ENCODE assay signal across 8 mouse cellular contexts in genomic region chr14:54360577-54361340, GRCm38 (mm10). TPM values are rescaled to one million over a fixed set of nuclear protein-coding genes. Genes with fewer than 3 reads are reported as not detected.
DNase-seq lines count a peak whose midpoint lies in the region; ATAC-seq and TF ChIP-seq lines count a peak whose summit lies in the region.

Oxa1l (plus strand) TSS chr14:54360834.

- no peaks in the 10 kb centered on the region for H3K27me3 ChIP-seq in forebrain, embryonic 15.5 days

- ATAC-seq in forebrain, embryonic 15.5 days (replicated peaks): peak; percentile 95
- ATAC-seq in neutrophil, adult 5-6 weeks (ENCODE audit: extremely low read depth, insufficient number of reproducible peaks, low FRiP score, poor library complexity, severe bottlenecking): peak; percentile 96

- H3K4me1 ChIP-seq in forebrain, embryonic 15.5 days: peaks cover 20% of the 10 kb centered on the region
- no peaks in the 10 kb centered on the region; the same call in 1 of the 2 replicates for H3K4me1 ChIP-seq in lung, adult 2 months (ENCODE audit: control insufficient read depth, insufficient read depth, low read length)

- TF ChIP-seq CTCF in lung, adult 2 months (IDR thresholded peaks at IDR 0.05; ENCODE audit: insufficient read depth, low read length): no peak

- H3K9ac ChIP-seq in forebrain, embryonic 15.5 days (replicated peaks): peak within 1 kb of the TSS; percentile 85

- WGBS in forebrain, embryonic 15.5 days: under 1% methylated on average over 48 of the region's 48 CpGs
- WGBS in lung, adult 2 months: under 1% methylated on average over 48 of the region's 48 CpGs

- H3K9me3 ChIP-seq in forebrain, embryonic 15.5 days: no peaks in the 10 kb centered on the region

- TF ChIP-seq POLR2A in lung, adult 2 months (IDR thresholded peaks at IDR 0.05; ENCODE audit: borderline replicate concordance, extremely low read depth, low read depth, low read length): peak; percentile 90; the same call in 1 of the 2 replicates

- peak within 1 kb of the TSS; percentile 76 for H3K4me3 ChIP-seq in forebrain, embryonic 15.5 days
- peak within 1 kb of the TSS; percentile 96 for H3K4me3 ChIP-seq in lung, adult 2 months (replicated peaks; ENCODE audit: extremely low read depth, low read depth, low read length)

- H3K36me3 ChIP-seq in forebrain, embryonic 15.5 days: peaks cover 20% of the 10 kb centered on the region

- peak; percentile 97 for DNase-seq in ES-CJ7 (ENCODE audit: low read depth, low spot score)
- peak; percentile 95 for DNase-seq in cerebellum, adult 11 months
- DNase-seq in heart, postnatal 25 days (ENCODE audit: low spot score): peak; percentile 86
- DNase-seq in layer of hippocampus, adult 18-20 months (ENCODE audit: low spot score in 2 of 2): peak; percentile 93 to 97
- peak; percentile 98 for DNase-seq in lung, adult 2 months
- DNase-seq in thymus, adult 18-20 months: peak; percentile 89 to 94

- intact Hi-C loops in heart, postnatal 25 days (cut with DNase I): loop anchor here (5.0 kb wide), 2 partner anchors 103 to 133 kb away; no protein-coding TSS in a partner anchor

- peak within 1 kb of the TSS; percentile 55 for H3K4me2 ChIP-seq in forebrain, embryonic 15.5 days (replicated peaks)

- H3K27ac ChIP-seq in forebrain, embryonic 15.5 days (replicated peaks): peak within 1 kb of the TSS; percentile 69

RNA-seq across cellular contexts. Expression of gene Oxa1l, which starts in this region (rescaled TPM):
- polyA plus RNA-seq in forebrain, embryonic 15.5 days (2015; fragmentation: Nextera tagmentation; extraction: Ambion mirVana): 47.9 and 48.1 TPM in 2 replicates
- 100 to 1,000 TPM; 103 to 111 TPM for total RNA-seq in heart, postnatal 25 days (2021)
- 10 to 100 TPM; 51.9 to 53.9 TPM for total RNA-seq in layer of hippocampus, adult 18-20 months (2021)
- 95.3 and 98.1 TPM in 2 replicates for polyA plus RNA-seq in lung, adult 2 months (2012; rRNA removed)
- 58.7 and 61.3 TPM in 2 replicates for total RNA-seq in neutrophil, adult 5-6 weeks (2017)

Comparison
In these comparisons a context has a peak if more than half of its experiments do, and no peak if none do; other contexts are left out.
1. Peak in every context shown above with its lines: DNase-seq, ATAC-seq, H3K4me3 ChIP-seq and H3K27ac ChIP-seq.